Mouse (Mus musculus): ENCODE measurements around the gene Cisd3.

GRCm38 (mm10) chr11:97699626-97700002, 14.0 kb downstream of the Cisd3 start:
- no peak for TF ChIP-seq CTCF (IDR thresholded peaks at IDR 0.05; ENCODE audit: extremely low read depth, insufficient read depth, low read length)
- TF ChIP-seq POLR2A (IDR thresholded peaks at IDR 0.05; ENCODE audit: extremely low read depth, insufficient read depth, low read length): peak; percentile 93
